Comparison of ENCODE assay signal across 14 mouse cellular contexts in the genomic region with DNA sequence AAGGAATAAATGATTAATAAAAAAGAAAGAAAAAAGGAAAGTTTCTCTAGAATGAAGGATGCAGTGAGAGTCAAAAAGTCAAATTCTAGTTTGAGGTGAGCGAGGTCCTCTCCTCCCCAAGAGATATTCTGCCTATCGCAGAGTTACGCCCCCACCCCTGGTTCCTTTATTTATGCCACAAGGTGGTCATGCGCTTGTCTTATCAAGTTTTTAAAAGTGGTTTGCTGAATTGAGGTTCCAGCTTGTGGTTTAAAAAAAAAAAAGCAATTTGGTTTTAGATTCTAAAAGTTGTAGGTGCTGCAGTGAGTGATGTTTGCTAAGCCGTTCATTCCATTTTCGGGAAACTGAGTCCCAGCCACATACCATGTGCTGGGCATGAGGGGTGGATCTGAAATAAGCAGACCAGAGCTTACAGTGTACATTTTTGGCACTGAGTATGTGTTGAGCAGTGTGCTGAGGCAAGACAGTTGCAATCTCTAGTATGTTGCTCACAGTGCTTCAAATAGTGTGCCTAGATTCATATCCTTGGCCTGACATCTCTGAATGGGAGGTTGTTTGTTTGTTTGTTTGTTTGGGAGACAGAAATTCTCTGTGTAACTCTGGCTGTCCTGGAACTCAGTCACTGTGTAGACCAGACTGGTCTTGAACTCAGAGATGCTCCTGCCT.
"Had no signal": no experiment of that assay in that cellular context is flagged by ENCODE, and none has a peak within 500 bp of the region (broad histone marks: within the 10 kb centered on the region; RNA-seq: fewer than 3 reads in every experiment).

No protein-coding gene starts in this region.

- H3K4me3 ChIP-seq: kidney, embryonic 15.5 days; left cerebral cortex, adult 2 months; liver, embryonic 13.5 days; midbrain, embryonic 10.5 days; midbrain, embryonic 13.5 days; stomach, embryonic 15.5 days had no signal

- H3K4me1 ChIP-seq: midbrain, embryonic 10.5 days; midbrain, embryonic 13.5 days had no signal

- H3K27ac ChIP-seq: left cerebral cortex, adult 2 months; liver, embryonic 13.5 days; midbrain, embryonic 10.5 days; midbrain, embryonic 13.5 days; stomach, embryonic 15.5 days had no signal

- H3K4me2 ChIP-seq: kidney, embryonic 15.5 days; liver, embryonic 13.5 days; midbrain, embryonic 13.5 days; stomach, embryonic 15.5 days had no signal

- H3K27me3 ChIP-seq: kidney, embryonic 15.5 days; liver, embryonic 13.5 days; midbrain, embryonic 13.5 days; stomach, embryonic 15.5 days had no signal

- H3K36me3 ChIP-seq: kidney, embryonic 15.5 days; liver, embryonic 13.5 days; midbrain, embryonic 10.5 days; midbrain, embryonic 13.5 days; stomach, embryonic 15.5 days had no signal

- DNase-seq: kidney, adult 18-20 months; kidney, postnatal 10 days; kidney, postnatal 36 days; layer of hippocampus, postnatal 36 days; liver, embryonic 13.5 days; lung, adult 2 months; lung, postnatal 14 days; lung, postnatal 4 days; thymus, postnatal 25 days had no signal
